Mouse (Mus musculus) forebrain, postnatal 0 days (tissue): ENCODE results near the gene Pip5k1a. TPM values are rescaled to one million over a fixed set of nuclear protein-coding genes. Genes with fewer than 3 reads are reported as not detected.
"Not testable (repeated sequence)": the region's sequence is repeated elsewhere in the genome, so short reads cannot be mapped to it uniquely, and the experiment has no call there.

Experiments used
- ATAC-seq: fragments of 200-750 bp; cut with Nextera tagmentation; 2 replicates; pipeline ENCODE4 v1.8.0; 2017; ENCODE audit warnings: mild to moderate bottlenecking, moderate library complexity
- DNase-seq: peaks from one replicate; pipeline ENCODE4 v3.0.0-alpha.2; 2015
- H3K27ac ChIP-seq: fragments of 300-500 bp; sonication (generic); 2 replicates; pipeline ENCODE4 v1.5.1; 2014; ENCODE audit warnings: low read depth, mild to moderate bottlenecking, antibody characterized with exemption, low read length, moderate library complexity, mixed read lengths
- H3K27me3 ChIP-seq: fragments of 300-500 bp; sonication (generic); 2 replicates; pipeline ENCODE4 v1.6.1; 2014; ENCODE audit warnings: mild to moderate bottlenecking, low read length, mixed read lengths; ENCODE audit not compliant: insufficient read depth
- H3K36me3 ChIP-seq: fragments of 300-500 bp; sonication (generic); 2 replicates; pipeline ENCODE4 v1.6.1; 2014; ENCODE audit warnings: mild to moderate bottlenecking, moderate library complexity; ENCODE audit not compliant: insufficient read depth
- H3K4me1 ChIP-seq: fragments of 300-500 bp; sonication (generic); 2 replicates; pipeline ENCODE4 v1.6.1; 2014; ENCODE audit warnings: antibody characterized with exemption; ENCODE audit not compliant: insufficient read depth
- H3K4me2 ChIP-seq: fragments of 300-500 bp; sonication (generic); 2 replicates; pipeline ENCODE4 v1.6.1; 2014; ENCODE audit warnings: low read depth, mild to moderate bottlenecking, moderate library complexity
- H3K4me3 ChIP-seq: fragments of 300-500 bp; sonication (generic); 2 replicates; pipeline ENCODE4 v1.5.1; 2014; ENCODE audit warnings: low read depth, low read length, mixed read lengths
- H3K9ac ChIP-seq: fragments of 300-500 bp; sonication (generic); 2 replicates; pipeline ENCODE4 v1.6.1; 2014; ENCODE audit warnings: mild to moderate bottlenecking
- H3K9me3 ChIP-seq: fragments of 300-500 bp; sonication (generic); 2 replicates; pipeline ENCODE4 v1.6.1; 2016; ENCODE audit warnings: low read length
- CTCF ChIP-seq: sonication (generic); IDR thresholded peaks from 2 replicates; pipeline ENCODE4 v1.5.1; 2016; ENCODE audit warnings: antibody characterized with exemption, control low read depth, low read depth
- WGBS: fragments of 180-500 bp; shearing (Covaris S2); extraction: QIAGEN DNeasy Blood & Tissue Kit; methylation state at CpG from one replicate; pipeline ENCODE4 v1.1.7; 2014; 5-methylcytosine and 5-hydroxymethylcytosine counted together
- polyA plus RNA-seq: library from polyadenylated mRNA; unstranded; fragments of >200 nt; fragmentation: Nextera tagmentation; extraction: Ambion mirVana; gene quantifications from 2 replicates; pipeline ENCODE4 v1.2.1, GENCODE M21; 2015
- total RNA-seq: library from RNA; depleted of rRNA; stranded (reverse); fragments of >200 nt; gene quantifications from 2 replicates; pipeline ENCODE4 v1.2.3, GENCODE M21; 2014

Gene Pip5k1a
- total and polyA plus RNA-seq, 2 experiments from 2014 or later, result 14.5 to 22.6 TPM

DNA sequence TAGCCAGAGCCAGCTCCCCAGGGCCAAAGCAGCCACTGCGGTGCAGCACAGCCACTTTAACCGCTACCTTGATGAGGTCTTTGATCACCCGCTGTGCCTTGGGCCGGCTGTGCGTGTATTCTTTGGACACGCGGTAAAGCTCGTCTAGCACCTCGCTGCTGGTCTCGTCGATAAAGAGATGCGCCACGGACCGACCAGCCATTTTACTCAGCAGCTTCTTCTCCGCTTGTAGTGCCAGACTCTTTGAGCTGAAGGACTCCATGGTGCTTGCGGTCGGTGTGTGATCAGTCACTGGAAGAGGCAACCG is 33.5 kb upstream of the Pip5k1a start:
- H3K27ac ChIP-seq, result no peak overlapping the region
- DNase-seq (no peak), ATAC-seq (no peak)
- WGBS, result 65% methylated on average over 18 of the region's 18 CpGs
- no peaks in the 10 kb centered on the region for H3K27me3 ChIP-seq
- no peak overlapping the region for H3K4me2 ChIP-seq
- H3K9ac ChIP-seq, result no peak overlapping the region
- peaks cover 2% of the 10 kb centered on the region for H3K4me1 ChIP-seq
- peaks cover 24% of the 10 kb centered on the region for H3K36me3 ChIP-seq
- no peak for TF ChIP-seq CTCF
- H3K4me3 ChIP-seq, result no peak overlapping the region
- H3K9me3 ChIP-seq, result no peaks in the 10 kb centered on the region

DNA sequence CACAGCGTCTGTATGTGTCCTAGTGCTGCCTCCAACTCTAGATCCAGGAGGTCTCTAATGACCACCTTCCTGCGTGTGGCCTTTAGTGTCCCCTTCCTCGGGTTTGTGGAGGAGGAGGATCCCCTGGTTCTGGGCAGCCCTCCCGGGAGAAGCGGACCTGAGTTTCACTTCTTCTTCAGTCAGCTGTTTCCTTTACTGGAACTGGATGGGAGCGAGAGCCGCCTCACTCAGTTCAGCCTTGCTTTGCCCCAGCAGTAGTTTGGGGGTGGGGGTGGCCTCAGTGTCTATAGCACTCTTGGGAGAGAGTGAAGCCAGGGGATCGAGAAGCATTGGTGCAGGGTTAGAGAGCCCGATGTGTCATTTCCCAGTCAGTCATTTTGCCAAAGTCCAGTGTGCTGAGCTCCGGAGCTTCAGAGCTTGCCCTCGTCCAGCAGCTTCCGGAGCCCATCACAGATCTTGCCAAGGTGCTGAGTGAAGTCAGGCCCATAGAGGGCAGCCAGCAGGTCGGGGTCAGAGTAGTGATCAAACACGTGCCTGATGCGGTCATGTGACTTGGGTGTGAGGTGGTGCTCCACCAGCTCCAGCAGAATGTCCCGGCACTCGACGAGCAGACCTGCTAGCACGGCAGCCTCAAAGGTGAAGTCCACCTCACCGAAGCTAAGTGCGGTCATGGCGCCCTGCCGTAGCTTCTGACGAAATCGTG is 33.0 kb upstream of the Pip5k1a start:
- no peak overlapping the region for H3K27ac ChIP-seq
- H3K4me3 ChIP-seq, result no peak overlapping the region
- no peak for DNase-seq

DNA sequence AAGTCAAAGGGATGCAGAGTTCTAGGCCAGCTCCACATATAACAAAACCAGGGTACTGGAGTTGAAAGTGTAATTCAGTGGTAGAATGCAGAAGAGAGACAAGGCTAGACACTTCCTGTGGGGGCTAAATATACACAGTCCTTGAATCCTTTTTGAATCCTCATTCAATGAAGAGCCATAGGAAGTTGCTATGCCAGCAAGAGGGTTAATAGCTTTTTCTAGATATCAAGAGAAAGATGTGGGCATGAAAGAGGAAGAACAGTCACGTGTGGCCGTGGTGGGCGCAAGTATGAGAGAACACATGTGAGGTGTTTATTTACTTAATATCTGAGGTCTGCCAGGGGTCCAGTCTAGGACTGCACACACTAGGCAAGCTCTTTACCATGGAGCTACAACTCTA is 29.6 kb upstream of the Pip5k1a start:
- Histone ChIP-seq H3K27me3 (no peaks in the 10 kb centered on the region), H3K9me3 (no peaks in the 10 kb centered on the region), H3K36me3 (peaks cover 21% of the 10 kb centered on the region), H3K4me3 (no peak overlapping the region), H3K27ac (no peak overlapping the region), H3K4me2 (no peak overlapping the region), H3K9ac (no peak overlapping the region), H3K4me1 (peaks cover 6% of the 10 kb centered on the region)
- 96% methylated on average over 3 of the region's 3 CpGs for WGBS
- ATAC-seq, result no peak
- TF ChIP-seq CTCF, result no peak
- no peak for DNase-seq

More for the DNA sequence above, 33.0 kb upstream of the Pip5k1a start:
- no peaks in the 10 kb centered on the region for H3K27me3 ChIP-seq
- WGBS, result 77% methylated on average over 25 of the region's 25 CpGs
- no peak for TF ChIP-seq CTCF
- H3K9me3 ChIP-seq, result no peaks in the 10 kb centered on the region
- ATAC-seq, result no peak
- peaks cover 24% of the 10 kb centered on the region for H3K36me3 ChIP-seq
- H3K4me2 ChIP-seq, result no peak overlapping the region
- H3K9ac ChIP-seq, result no peak overlapping the region
- peaks cover 6% of the 10 kb centered on the region for H3K4me1 ChIP-seq

DNA sequence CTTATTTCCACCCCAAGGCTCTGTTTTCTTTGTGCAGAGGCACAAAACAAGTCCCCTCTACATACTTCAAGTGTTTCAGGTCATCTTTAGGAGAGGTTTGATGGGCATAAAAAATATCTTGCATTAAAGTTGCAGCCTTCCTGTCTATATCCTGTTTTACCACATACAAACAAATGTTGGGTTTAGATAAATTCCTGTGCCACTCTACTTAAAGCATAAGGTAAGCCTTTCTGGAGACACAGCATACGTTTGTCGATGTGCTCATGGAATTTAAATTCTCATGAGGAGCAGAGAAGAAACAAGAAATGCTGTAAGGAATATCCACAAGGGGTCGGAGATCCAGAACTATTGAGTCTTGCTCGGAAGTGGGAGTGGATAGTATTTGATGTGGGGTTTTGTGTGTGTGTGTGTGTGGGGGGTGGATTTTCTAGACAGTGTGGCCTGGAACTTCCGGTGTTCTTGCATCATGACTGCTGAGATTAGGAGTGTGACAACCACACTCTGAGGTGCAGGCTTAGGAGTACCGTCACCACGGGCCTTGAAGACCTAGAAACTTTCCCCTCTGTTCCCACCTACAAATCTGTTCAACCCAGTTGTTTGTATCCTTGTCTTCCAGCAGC is 28.8 kb upstream of the Pip5k1a start:
- peaks cover 17% of the 10 kb centered on the region for H3K36me3 ChIP-seq
- no peaks in the 10 kb centered on the region for H3K9me3 ChIP-seq
- 88% methylated on average over 7 of the region's 7 CpGs for WGBS
- no peak for TF ChIP-seq CTCF
- no peak for ATAC-seq
- DNase-seq, result no peak
- 0 out of 2 replicates have a peak overlapping the region, but pooled peaks have one; percentile 31 for H3K4me3 ChIP-seq
- peak overlapping the region; percentile 52 for H3K4me2 ChIP-seq
- peaks cover 6% of the 10 kb centered on the region for H3K4me1 ChIP-seq
- no peak overlapping the region for H3K27ac ChIP-seq
- no peaks in the 10 kb centered on the region for H3K27me3 ChIP-seq
- no peak overlapping the region for H3K9ac ChIP-seq

DNA sequence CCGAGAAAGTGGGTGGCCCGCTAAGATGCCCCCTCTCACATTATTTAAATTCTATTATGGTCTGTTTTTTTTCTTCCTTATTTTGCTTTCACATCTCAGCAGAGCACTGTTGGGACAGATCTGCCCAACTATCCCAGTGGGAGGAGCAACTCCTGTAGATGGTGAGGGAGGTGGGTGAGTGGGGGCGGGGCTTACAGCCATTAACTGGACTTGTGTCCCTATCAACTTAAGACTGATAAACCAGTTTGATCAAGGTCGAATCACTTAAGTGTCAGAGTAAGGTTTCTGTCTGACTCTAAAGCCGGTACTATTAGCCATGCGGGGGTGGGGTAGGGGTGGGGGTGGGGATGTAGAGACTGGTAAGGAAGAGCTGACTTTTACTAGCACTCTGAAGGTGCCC is 28.3 kb upstream of the Pip5k1a start:
- no peaks in the 10 kb centered on the region for H3K27me3 ChIP-seq
- H3K9ac ChIP-seq, result peak overlapping the region; percentile 33
- no peak for ATAC-seq
- peak overlapping the region; percentile 31 for H3K4me3 ChIP-seq
- TF ChIP-seq CTCF, result no peak
- no peak overlapping the region for H3K27ac ChIP-seq
- peak overlapping the region; percentile 52 for H3K4me2 ChIP-seq
- H3K9me3 ChIP-seq, result no peaks in the 10 kb centered on the region
- DNase-seq, result no peak
- 36% methylated on average over 6 of the region's 6 CpGs for WGBS
- H3K36me3 ChIP-seq, result peaks cover 15% of the 10 kb centered on the region
- peaks cover 6% of the 10 kb centered on the region for H3K4me1 ChIP-seq

DNA sequence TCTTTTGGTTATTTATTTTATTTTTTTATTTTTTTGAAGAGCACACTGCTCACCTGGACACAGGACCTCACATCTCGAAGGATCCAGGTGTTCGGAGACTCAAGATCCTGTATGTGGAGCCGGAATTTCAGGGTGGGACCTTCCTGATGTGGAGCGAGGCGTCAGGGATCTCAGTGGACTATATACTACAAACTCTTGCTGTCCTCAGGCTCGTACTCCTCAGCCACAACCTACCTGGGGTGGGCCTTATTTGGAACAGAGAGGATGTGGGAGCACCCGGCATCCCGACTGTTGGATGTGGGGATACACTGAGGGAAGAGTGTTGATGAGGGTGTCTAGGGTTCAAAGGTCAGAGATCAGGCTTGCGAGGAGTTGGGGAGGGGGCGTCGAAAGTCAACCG is 27.4 kb upstream of the Pip5k1a start:
- H3K9me3 ChIP-seq, DNase-seq, H3K27me3 ChIP-seq, H3K4me1 ChIP-seq, H3K9ac ChIP-seq, H3K27ac ChIP-seq, H3K4me2 ChIP-seq: not testable (repeated sequence)
- no CpG with 5 or more reads among the region's 12 CpGs for WGBS
- peaks cover 16% of the 10 kb centered on the region for H3K36me3 ChIP-seq
- ATAC-seq, result peak; percentile 46
- peak overlapping the region; percentile 62 for H3K4me3 ChIP-seq

DNA sequence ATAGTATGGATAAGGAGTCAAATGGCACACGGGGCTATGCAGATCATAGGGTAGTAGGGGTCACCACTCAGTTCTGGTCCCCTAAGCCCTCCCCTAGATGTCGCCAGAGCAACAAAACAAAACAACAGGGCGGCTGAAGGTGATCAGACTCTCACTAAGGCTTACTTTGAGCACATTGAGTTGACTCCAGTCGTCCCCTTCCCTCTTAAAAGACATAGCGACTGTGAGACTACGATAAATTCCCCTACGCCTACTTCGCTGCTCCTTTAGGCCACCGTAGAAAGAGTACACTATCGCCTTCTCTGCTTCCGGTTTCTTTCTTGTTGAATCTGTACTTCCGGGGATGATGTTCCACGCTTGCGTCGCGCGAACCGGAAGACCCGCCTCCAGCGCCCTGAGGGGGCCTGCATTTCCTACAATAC is 27.0 kb upstream of the Pip5k1a start, which contains the start of the genes Scnm1 and Lysmd1:
Gene Scnm1, minus strand, starts transcription at position 332 of the 422 bp plus-strand sequence.
Gene Lysmd1, plus strand, starts transcription at position 409 of the 422 bp plus-strand sequence.
- no peaks in the 10 kb centered on the region for H3K27me3 ChIP-seq
- ATAC-seq (peak; percentile 99), DNase-seq (peak; percentile 96)
- H3K4me3 ChIP-seq, result peak within 1 kb of the TSS; percentile 62
- peak; percentile 44 for TF ChIP-seq CTCF
- H3K27ac ChIP-seq, result peak within 1 kb of the TSS; percentile 55
- peak within 1 kb of the TSS; percentile 60 for H3K9ac ChIP-seq
- WGBS, result under 1% methylated on average over 20 of the region's 20 CpGs
- H3K9me3 ChIP-seq, result no peaks in the 10 kb centered on the region
- H3K36me3 ChIP-seq, result peaks cover 18% of the 10 kb centered on the region
- H3K4me1 ChIP-seq, result peaks cover 6% of the 10 kb centered on the region
- peak within 1 kb of the TSS; percentile 83 for H3K4me2 ChIP-seq
